Mouse (Mus musculus): Measurements from ENCODE around the gene Enho. TPM values are rescaled to one million over a fixed set of nuclear protein-coding genes. Genes with fewer than 3 reads are reported as not detected.
A peak's percentile ranks its signal among the peaks of the same experiment; 100 is the strongest.
"Not testable (repeated sequence)": the region's sequence is repeated elsewhere in the genome, so short reads cannot be mapped to it uniquely, and the experiment has no call there.

Gene Enho
- 15.6 and 22.3 TPM in 2 replicates for polyA plus RNA-seq (2012; rRNA removed)
- polyA plus RNA-seq (2014; fragmentation: Nextera tagmentation; extraction: Ambion mirVana), result 12.5 and 13.1 TPM in 2 replicates

DNA sequence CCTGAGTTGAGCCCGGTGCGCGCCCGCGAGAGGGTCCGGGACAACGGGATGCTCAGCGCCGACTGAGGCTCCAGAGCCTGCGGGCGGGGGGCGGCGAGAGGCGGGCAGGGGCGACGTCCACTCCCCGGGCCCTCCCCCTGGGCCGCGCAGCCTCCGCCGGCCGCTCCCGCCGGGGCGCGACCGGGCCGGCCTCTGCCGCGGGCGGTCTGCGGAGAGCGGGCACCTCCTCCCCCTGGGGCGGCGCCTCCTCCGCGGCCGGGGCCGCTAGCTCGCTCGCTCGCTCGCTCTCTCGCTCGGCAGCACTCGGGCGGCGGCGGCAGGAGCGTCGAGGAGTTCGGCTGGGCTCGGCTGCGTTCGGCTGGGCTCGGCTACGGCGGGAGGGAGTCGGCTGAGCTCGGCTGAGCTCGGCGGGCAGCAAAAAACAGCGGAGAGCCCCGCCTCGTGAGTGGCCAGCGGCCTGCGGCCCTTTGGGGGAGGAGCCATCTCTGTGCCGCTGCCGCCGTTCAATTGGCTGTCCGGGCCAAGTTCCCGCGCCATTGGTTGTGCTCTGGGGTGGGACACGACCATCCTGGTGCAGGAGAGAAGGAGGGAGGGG, at the start of gene Enho:
TSS of gene Enho (minus strand) at position 412 of the 595 bp plus-strand sequence.
- H3K9me3 ChIP-seq (ENCODE audit: control insufficient read depth, low read length), result no peaks in the 10 kb centered on the region
- no peak for TF ChIP-seq POLR2A (IDR thresholded peaks at IDR 0.05; ENCODE audit: borderline replicate concordance, extremely low read depth, insufficient read depth, insufficient read length)
- under 1% methylated on average over 58 of the region's 74 CpGs for WGBS
- peak; percentile 91 for DNase-seq (ENCODE audit: low spot score)
- H3K27ac ChIP-seq (replicated peaks; ENCODE audit: low read depth, low read length), result peak within 1 kb of the TSS; percentile 65
- peak; percentile 92 for ATAC-seq (ENCODE audit: low FRiP score, low read depth)
- peak within 1 kb of the TSS; percentile 79 for H3K9ac ChIP-seq (ENCODE audit: low read depth, low read length, severe bottlenecking)
- H3K4me2 ChIP-seq (replicated peaks; ENCODE audit: low read depth, low read length, severe bottlenecking), result peak within 1 kb of the TSS; percentile 80
- no peaks in the 10 kb centered on the region for H3K36me3 ChIP-seq (ENCODE audit: control insufficient read depth, insufficient read depth, low read length)
- H3K27me3 ChIP-seq (ENCODE audit: control insufficient read depth, insufficient read depth, low read length), result peaks cover 7% of the 10 kb centered on the region; the same call in 1 of the 2 replicates
- H3K4me1 ChIP-seq (ENCODE audit: control insufficient read depth, insufficient read depth, low read length), result peaks cover 21% of the 10 kb centered on the region
- peak within 1 kb of the TSS; percentile 59 for H3K4me3 ChIP-seq (replicated peaks; ENCODE audit: low read length)

GRCm38 (mm10) chr4:41688562-41688961, 48.4 kb upstream of the Enho start:
- DNase-seq (ENCODE audit: low spot score); H3K9me3 ChIP-seq (ENCODE audit: control insufficient read depth, low read length); ATAC-seq (ENCODE audit: low FRiP score, low read depth); H3K9ac ChIP-seq (ENCODE audit: low read depth, low read length, severe bottlenecking); H3K4me2 ChIP-seq (replicated peaks; ENCODE audit: low read depth, low read length, severe bottlenecking); H3K4me3 ChIP-seq (replicated peaks; ENCODE audit: low read length); H3K36me3 ChIP-seq (ENCODE audit: control insufficient read depth, insufficient read depth, low read length); H3K27ac ChIP-seq (replicated peaks; ENCODE audit: low read depth, low read length); H3K4me1 ChIP-seq (ENCODE audit: control insufficient read depth, insufficient read depth, low read length); H3K27me3 ChIP-seq (ENCODE audit: control insufficient read depth, insufficient read depth, low read length): not testable (repeated sequence)
- WGBS, result 58% methylated on average over 1 of the region's 1 CpGs

DNA sequence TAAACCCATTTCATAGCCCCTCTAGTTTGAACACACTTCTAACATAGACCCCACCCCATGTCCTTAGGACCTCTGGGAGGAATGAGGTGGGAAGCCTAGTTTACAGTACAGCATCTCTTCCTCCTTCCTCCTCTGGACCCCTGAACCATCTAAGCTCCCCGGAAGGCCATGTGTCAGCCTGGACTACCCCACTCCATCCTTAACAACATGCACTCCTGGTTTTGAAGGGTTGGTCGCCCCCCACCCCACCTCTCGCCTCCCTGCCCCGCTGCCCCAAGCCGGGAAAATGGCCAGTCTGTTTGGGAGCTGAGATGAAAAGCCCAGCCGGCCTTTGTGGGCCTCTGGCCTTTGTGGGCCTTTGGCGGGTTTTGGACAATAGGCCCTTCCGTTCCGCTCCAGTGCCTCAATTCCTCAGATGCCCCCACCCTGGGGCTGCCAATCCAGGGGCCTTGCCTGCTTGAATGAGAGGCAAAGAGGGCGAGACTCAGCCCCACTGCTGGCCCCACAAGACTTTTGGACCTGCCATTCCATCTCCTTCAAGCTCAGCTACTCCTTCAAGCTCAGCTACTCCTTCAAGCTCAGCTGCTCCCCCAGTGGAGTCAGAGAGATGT, 45.9 kb upstream of the Enho start:
- not testable (repeated sequence) for DNase-seq (ENCODE audit: low spot score); H3K9ac ChIP-seq (ENCODE audit: low read depth, low read length, severe bottlenecking); H3K27ac ChIP-seq (replicated peaks; ENCODE audit: low read depth, low read length); H3K4me3 ChIP-seq (replicated peaks; ENCODE audit: low read length); H3K4me2 ChIP-seq (replicated peaks; ENCODE audit: low read depth, low read length, severe bottlenecking); ATAC-seq (ENCODE audit: low FRiP score, low read depth); H3K4me1 ChIP-seq (ENCODE audit: control insufficient read depth, insufficient read depth, low read length); H3K9me3 ChIP-seq (ENCODE audit: control insufficient read depth, low read length); H3K27me3 ChIP-seq (ENCODE audit: control insufficient read depth, insufficient read depth, low read length); H3K36me3 ChIP-seq (ENCODE audit: control insufficient read depth, insufficient read depth, low read length)
- 83% methylated on average over 4 of the region's 10 CpGs for WGBS

DNA sequence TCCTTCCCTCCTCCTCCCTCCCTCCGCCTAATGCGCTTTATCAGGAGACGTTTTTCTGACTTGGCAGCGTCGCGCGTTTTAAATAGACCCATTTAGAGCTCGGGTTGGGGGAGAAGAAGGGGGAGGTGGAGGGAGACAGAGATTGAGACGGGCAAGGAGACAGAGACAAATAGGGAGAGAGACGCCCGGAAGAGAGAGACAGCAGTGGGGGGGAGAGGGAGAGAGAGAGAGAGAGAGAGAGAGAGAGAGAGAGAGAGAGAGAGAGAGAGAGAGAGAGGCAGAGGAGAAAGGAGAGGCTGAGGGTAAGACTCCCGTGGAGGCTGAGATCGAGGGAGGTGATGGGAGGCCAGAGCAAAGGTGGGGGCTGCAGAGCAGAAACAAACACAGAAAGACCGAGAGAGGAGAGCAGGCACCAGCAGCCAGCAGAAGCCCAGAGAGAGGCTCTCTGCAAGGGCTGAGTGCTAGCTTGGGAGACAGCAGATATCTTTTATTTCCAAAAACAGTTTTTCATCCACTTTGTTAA, 44.9 kb upstream of the Enho start:
- not testable (repeated sequence) for H3K36me3 ChIP-seq (ENCODE audit: control insufficient read depth, insufficient read depth, low read length); H3K4me3 ChIP-seq (replicated peaks; ENCODE audit: low read length); H3K9ac ChIP-seq (ENCODE audit: low read depth, low read length, severe bottlenecking); H3K27me3 ChIP-seq (ENCODE audit: control insufficient read depth, insufficient read depth, low read length); H3K27ac ChIP-seq (replicated peaks; ENCODE audit: low read depth, low read length); H3K9me3 ChIP-seq (ENCODE audit: control insufficient read depth, low read length); H3K4me2 ChIP-seq (replicated peaks; ENCODE audit: low read depth, low read length, severe bottlenecking); DNase-seq (ENCODE audit: low spot score); H3K4me1 ChIP-seq (ENCODE audit: control insufficient read depth, insufficient read depth, low read length); ATAC-seq (ENCODE audit: low FRiP score, low read depth)
- WGBS, result 2% methylated on average over 14 of the region's 14 CpGs

DNA sequence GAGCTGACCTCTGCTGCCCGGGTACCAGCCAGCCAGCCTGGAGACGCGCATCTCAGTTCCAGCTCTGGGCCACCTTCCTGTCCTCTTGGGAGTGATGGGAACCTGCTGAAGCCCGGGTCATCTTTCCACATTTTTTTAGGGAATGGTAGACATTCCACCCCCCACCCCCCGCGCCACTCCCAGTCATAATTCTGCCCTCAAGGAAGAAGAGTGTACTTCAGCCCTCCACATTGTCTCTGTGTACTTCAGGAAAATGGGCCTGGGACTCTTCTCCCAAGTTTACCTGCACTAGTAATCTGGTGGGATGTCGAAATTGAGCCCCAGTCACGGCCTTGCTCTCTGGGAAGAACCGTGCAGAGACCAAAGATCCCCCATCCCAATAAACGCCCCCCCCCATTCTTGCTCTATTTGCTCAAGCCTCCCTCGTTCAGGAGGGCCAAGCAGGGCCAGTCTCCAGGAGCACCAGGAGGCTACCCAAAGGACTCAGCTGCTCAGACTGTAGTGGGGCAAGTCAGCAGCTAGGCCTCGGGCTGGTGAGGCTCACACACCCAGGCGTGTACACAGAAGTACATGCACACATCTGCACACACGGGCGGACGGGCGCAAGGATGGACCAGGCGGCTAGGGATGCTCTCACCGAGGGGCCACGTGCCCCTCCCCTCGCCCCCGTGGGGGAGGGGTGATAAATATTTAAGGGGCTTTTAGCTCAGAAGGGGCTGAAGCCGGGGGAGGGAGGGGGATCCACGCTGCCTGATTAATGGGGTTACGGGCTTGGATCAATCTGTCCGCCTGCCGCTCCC, 44.2 kb upstream of the Enho start:
- H3K4me1 ChIP-seq (ENCODE audit: control insufficient read depth, insufficient read depth, low read length); DNase-seq (ENCODE audit: low spot score); H3K9ac ChIP-seq (ENCODE audit: low read depth, low read length, severe bottlenecking); ATAC-seq (ENCODE audit: low FRiP score, low read depth); H3K27ac ChIP-seq (replicated peaks; ENCODE audit: low read depth, low read length); H3K36me3 ChIP-seq (ENCODE audit: control insufficient read depth, insufficient read depth, low read length); H3K9me3 ChIP-seq (ENCODE audit: control insufficient read depth, low read length): not testable (repeated sequence)
- Histone ChIP-seq H3K4me2 (replicated peaks; ENCODE audit: low read depth, low read length, severe bottlenecking) (peak overlapping the region; percentile 30; the same call in 1 of the 2 replicates), H3K27me3 (ENCODE audit: control insufficient read depth, insufficient read depth, low read length) (peaks cover 13% of the 10 kb centered on the region; the same call in 1 of the 2 replicates), H3K4me3 (replicated peaks; ENCODE audit: low read length) (peak overlapping the region; percentile 18; the same call in 1 of the 2 replicates)
- 5% methylated on average over 21 of the region's 27 CpGs for WGBS

GRCm38 (mm10) chr4:41683303-41683702, 43.2 kb upstream of the Enho start:
- H3K4me1 ChIP-seq (ENCODE audit: control insufficient read depth, insufficient read depth, low read length); H3K36me3 ChIP-seq (ENCODE audit: control insufficient read depth, insufficient read depth, low read length); H3K27ac ChIP-seq (replicated peaks; ENCODE audit: low read depth, low read length); DNase-seq (ENCODE audit: low spot score); H3K9ac ChIP-seq (ENCODE audit: low read depth, low read length, severe bottlenecking); H3K9me3 ChIP-seq (ENCODE audit: control insufficient read depth, low read length): not testable (repeated sequence)
- 0% methylated on average over 1 of the region's 27 CpGs for WGBS
- Histone ChIP-seq H3K4me3 (replicated peaks; ENCODE audit: low read length) (peak overlapping the region; percentile 18; the same call in 1 of the 2 replicates), H3K4me2 (replicated peaks; ENCODE audit: low read depth, low read length, severe bottlenecking) (peak overlapping the region; percentile 32; the same call in 1 of the 2 replicates), H3K27me3 (ENCODE audit: control insufficient read depth, insufficient read depth, low read length) (peaks cover 14% of the 10 kb centered on the region; the same call in 1 of the 2 replicates)
- ATAC-seq (ENCODE audit: low FRiP score, low read depth), result peak; percentile 54; the same call in 1 of the 2 replicates

All from limb, embryonic 14.5 days (tissue).